Mouse (Mus musculus) Muller cell, postnatal 12 days (primary cell): Measurements from ENCODE around the gene Prrx2.
A peak's percentile ranks its signal among the peaks of the same experiment; 100 is the strongest.

Experiments used
- DNase-seq: peaks from one replicate; pipeline ENCODE4 v3.0.0-alpha.2; 2015; ENCODE audit errors: inconsistent ontology term

Gene Prrx2

DNA sequence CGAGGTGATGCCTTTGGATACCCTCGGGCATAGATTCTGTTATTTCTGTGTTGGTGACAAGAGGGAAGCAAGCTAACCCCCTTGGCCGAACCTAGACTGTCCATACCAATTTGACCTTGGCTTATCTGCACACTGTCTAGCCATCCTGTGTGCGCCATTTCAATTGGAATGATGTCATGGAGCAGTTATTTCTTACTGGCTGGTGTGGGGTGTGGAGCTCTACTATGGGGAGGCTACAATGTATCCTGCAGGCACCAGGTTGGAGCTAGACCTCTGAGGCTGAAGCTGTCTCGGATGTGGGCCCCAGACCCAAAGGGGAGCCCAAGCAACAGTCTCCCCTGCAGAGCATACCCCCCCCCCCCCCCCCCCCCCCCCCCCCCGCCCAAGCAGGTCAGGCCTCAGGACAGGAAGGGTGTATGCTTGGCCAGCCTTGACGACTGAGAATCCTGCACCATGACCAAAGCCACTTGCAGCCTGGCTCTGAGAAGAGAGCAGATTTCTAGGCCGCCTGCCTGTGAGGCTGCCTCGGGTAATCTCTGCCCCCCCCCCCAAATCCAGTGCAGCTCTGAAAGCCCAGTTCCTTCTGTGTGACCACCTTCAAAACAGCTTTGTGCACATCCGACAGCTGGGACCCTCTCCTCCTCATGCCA lies at the start of gene Prrx2:
Gene Prrx2, plus strand, starts transcription at position 600 of the 650 bp plus-strand sequence.
- DNase-seq: no peak

DNA sequence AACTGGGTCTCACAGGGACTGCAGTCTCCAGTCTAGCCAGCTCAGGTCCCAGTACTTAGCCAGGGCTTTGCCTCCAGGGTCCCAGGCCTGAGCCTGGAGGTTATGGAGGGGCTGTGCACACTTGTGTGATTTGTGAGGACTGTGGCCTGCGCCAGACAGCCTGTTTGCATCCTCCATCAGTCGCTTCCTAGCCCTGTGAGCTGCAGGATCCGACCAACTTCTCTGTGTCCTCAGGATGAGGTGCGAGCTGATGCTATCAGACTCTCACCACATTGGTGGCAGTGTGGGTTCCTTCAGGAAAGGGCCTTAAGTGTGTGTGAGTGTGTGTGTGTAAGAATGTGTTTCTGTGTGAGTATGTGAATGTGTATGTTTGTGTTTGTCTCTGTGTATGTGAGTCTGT lies 47.3 kb upstream of the Prrx2 start:
- no peak for DNase-seq

DNA sequence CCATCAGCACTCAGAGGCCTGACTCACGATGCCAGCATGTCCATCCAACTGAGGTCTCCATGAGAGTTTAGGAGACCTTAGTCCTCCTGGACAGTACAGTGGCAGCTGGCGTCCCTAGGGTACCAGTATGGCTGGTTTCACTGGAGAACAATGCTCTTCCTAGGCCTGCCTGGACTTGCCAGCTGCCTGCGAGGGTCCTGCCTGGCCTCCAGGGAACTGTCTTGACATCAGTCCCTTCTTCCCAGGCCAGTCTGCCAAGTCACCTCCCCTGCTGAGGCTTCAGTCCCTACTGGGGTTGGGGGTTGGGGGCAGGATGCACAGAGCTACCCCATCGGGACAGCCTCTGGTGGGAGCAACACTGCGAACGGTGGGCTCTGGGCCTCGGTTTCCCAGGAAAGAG lies 42.7 kb upstream of the Prrx2 start:
- DNase-seq: no peak

GRCm38 (mm10) chr2:30794179-30795108 lies 40.3 kb upstream of the Prrx2 start:
- peak; percentile 95 for DNase-seq

- DNase-seq: peak; percentile 9
These were observed 39.4 kb upstream of the Prrx2 start for GRCm38 (mm10) chr2:30795271-30795888.

- DNase-seq: peak; percentile 77
These were observed 38.9 kb upstream of the Prrx2 start for GRCm38 (mm10) chr2:30795889-30796275.

DNA sequence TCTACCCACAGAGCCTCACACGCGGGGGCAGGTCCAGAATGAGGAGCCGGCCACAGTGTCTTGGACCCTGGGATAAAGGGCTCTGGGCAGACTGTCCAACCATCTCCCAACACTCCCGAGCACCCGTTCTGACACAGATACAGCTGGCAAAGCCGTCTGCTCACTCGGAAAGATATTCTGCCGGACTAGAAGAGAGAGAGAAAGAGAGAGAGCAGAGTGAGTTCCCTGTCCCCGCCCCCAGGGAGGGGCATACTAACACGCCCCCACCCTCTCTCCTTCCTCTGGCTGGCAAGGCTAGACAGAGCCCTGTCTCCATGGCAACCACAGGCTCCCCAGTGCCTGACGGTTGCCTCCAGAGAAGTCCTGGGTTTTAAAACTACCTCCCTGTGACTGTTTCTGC lies 38.4 kb upstream of the Prrx2 start:
- peak; percentile 98 for DNase-seq

DNA sequence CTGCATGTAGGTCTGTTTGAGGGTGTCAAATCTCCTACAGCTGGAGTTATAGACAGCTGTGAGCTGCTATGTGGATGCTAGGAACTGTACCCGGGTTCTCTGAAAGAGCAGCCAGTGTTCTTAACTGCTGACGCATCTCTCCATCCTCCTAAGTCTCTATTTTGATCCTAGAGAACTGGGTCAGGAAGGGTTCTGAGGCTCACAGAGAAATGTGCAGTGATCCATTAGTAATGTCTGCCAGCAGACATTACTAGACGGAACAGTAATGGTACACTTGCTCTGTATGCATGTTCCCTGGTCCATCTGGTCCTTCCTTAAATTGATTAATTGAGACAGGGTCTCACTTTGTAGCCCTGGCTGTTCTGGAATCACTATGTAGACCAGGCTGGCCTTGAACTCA lies 35.3 kb upstream of the Prrx2 start:
- no peak for DNase-seq

DNA sequence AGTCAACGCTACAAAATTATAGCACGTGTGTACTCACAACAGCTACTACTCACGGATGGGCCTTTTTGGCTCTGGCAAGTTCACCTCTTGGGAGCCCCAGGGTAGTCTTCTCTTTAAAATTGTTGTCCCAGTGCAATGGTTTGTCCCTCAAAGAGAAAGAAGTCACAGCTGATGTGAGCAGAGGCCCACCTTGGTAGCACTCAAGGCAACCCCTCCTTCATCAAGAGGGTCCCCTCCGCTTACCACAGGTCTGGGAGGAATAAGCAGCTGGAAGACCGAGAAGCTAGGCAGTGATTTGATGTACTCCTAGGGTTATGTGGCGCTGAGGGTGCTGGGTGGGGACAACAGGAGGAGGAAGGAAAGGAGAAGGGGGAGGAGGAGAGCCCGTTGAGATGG lies 34.1 kb upstream of the Prrx2 start:
- no peak for DNase-seq

DNA sequence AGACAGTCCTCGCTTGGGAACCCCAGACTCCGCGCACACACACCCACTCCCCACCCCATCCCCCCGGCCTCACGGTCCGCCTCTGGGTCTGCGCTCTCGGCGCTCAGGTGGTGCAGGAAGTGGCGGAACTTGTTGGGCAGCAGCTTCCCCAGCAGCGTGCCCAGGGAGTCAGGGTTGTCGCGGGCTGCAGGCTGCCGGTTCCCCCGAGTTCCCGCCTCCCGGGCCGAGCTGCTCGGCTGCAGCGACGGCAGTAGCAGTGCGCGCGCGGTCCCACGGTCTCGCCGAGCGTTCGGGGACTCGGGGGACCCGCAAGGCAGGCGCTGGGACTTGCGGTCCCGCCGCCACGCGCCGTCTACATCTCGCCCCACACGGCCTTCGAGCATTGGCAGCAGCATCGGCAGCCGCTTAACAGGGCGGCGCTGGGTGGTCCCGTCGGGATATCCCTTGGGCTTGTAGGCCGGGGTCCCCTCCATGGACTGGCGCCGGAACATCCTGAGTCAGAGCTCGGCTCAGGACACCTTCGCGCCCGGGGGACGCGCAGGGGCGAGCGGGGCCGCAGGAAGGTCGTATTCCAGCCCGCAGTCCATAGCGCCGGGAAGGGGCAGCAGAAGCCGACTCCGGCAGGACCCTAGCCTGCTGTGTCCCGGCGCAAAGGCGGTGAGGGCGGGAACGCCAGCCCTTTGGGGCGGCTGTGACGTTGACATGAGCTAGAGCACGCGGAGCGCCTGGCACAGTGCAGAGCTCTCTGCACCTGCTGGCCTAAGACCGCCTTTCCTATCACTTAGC lies 33.5 kb upstream of the Prrx2 start:
- peak; percentile 45 for DNase-seq

DNA sequence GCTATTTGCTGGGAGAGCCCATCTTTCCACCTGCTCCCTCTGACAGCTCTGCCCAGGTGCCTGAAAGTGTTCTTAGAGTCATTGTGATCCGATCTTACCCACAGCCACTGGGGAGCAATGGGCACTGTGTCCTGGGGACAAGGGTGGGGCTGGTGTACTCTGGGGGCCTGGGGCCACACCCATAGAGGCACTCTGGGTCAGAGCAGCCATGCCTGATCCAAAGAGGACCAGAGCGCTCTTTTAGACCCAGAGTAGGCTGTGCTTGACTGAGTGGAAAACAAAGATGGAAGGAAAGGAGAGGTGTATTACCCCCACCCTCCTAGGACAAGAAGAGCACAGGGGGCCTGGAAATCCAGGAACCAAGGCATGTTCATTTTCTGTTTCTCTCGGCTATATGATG lies 31.2 kb upstream of the Prrx2 start, which contains the start of gene 1700001O22Rik:
Gene 1700001O22Rik, minus strand, starts transcription at position 58 of the 400 bp plus-strand sequence.
- DNase-seq: no peak

DNA sequence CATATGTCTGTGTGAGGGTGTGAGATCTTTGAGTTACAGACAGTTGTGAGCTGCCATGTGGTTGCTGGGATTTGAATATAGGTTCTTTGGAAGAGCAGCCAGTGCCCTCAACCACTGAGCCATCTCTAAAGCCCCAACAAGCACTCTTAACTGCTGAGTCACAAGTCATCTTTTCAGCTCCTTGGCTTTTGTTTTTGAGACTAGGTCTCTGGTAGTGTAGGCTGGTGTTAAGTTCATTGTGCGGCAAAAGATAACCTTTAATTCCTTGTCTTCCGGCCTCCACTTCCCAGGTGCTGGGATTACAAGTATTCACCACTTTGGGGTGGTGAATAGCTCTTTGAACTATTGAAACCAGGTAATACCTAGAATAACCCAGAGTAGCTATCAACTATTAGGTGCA lies 28.8 kb upstream of the Prrx2 start:
- DNase-seq: no peak

- no peak for DNase-seq
These were observed 27.6 kb upstream of the Prrx2 start for GRCm38 (mm10) chr2:30807147-30807647.

DNA sequence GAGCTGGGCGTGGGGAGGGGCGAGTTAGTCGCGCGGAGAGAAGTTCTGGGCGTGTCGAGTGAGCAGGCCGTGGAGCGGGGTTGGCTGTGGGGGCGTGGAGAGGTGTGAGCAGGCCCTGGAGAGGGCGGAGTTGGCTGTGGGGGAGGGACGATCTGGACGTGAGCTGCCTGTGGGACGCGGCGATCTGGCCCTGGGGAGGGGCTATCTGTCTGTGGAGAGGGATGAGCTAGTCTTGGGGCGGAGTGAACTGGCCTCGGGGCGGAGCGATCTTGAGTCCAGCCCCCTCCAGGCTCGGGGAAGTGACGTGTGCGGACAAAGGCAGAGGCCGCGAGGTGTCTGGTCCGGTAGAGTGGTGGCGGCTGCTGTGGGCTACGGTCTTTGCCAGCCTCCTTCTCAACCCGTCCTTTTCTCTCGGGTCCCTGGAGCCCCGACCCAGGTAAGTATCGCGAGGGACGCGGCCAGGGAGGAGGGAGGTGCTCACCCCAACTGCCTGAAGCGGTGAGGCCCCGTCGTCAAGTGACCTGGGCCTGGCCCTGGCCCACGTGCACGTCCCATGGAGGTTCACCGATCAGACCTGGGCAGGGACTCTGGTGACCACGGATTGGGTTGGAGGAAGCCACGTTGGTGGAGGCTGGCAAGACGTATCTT lies 27.0 kb upstream of the Prrx2 start, which contains the start of gene Ntmt1:
Gene Ntmt1, plus strand, starts transcription at position 179 of the 648 bp plus-strand sequence.
- peak; percentile 100 for DNase-seq

DNA sequence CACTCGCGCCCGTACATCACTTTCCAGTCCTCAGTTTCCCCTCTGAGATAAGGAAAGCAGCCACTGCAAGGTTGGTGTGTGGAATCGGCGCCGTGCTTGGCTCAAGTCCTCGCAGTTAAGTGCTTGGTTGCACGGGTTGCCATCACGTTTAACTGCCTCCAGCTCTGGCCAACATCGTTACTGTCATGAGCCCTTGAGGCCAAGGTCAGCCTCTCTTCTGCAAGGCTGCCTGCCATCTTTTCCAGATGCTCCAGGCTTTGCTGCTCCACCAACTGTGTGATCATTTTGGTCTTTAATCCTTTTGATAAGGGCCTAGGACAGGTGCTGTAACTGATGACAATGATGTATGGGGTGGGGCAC lies 26.5 kb upstream of the Prrx2 start:
- DNase-seq: no peak

DNA sequence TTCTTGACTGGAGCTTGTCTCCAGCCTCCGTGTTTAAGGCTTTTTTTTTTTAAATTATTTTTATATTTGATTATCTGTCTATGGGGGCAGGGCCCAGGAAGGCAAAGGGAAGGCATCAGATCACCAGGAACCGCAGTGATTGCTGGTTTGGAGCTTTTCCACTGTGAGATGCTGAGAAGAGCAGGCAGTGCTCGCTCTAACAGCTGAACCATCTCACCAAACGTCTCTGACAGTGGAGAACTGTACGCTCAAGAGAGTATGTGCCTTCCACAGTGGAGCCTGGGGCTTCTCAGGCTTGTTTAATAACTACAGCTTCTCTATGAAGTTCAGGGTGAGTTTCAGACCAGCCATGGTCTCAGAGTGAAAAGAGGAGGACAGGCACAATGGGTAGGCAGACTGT lies 25.3 kb upstream of the Prrx2 start:
- no peak for DNase-seq

DNA sequence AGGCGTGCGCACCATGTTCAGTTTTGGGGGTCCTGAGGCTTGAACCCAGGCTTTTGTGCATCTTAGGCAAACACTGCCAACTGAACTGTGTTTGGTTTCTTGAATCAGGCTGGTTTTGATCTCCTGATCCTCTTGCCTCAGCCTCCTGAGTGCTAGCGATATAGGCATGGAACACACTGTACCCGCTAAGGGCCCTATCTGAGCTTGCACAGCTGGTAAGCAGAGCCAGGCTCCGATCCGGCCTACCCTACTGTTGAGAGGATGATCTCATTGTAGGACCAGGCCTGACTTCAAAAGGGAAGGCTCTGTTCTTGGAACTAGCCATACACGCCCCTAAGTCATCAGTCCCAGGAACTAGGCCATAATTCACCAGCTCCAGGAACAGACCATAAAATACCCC lies 24.2 kb upstream of the Prrx2 start:
- DNase-seq: no peak

DNA sequence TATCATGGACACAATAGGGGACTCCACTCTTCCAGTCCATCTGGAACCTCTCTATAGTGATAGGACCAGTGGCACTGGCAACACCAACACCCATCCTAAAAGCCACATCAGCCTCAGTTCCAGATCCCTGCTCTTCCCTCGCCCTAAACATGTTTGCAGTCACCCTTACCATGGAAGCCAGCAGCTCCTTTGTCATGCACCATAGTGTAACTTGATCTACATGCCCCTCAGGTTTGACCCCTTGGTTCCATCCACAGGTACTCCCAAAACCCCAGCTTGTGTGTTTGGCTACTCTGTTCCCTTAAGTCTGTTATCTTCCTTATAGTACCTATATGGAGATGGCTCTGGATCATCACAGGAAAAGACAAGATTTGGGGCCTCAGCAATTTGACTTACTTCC lies 18.4 kb upstream of the Prrx2 start:
- DNase-seq: no peak

GRCm38 (mm10) chr2:30819873-30820272 lies 14.9 kb upstream of the Prrx2 start:
- no peak for DNase-seq

DNA sequence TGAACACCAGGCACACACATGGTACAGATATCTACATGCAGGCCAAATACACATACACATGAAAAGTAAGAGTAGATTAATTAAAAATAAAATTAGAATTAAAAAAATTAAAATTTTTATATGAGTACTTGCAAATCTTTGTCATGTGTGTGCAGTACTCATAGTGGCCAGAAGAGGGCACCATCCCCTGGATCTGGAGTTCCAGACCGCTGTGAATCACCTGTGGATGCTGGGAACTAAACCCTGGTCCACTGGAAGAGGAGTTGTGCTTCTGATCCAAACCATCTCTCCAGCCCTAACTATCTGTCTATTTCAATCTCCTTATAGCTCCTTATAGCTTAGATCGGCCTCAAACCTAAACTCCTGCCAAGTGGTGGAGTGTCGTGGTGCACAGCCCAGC lies 13.7 kb upstream of the Prrx2 start:
- no peak for DNase-seq

DNA sequence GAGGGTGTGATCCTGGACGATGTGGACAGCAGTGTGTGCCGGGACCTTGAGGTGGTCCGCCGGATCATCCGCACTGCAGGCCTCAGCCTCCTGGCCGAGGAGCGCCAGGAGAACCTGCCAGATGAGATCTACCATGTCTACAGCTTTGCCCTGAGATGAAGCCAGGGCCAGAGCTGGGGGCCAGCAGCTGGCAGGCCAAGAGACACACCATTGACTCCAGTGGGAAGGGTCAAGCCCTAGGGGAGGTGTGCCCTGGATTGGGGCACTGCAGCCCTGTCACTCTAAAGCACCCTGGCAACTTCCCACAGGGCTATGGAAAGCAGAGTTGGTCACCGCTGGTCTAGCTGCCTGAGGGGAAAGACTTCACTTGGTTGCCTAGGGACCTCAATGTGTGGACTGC lies 12.3 kb upstream of the Prrx2 start:
- DNase-seq: no peak
